Mouse (Mus musculus) E14TG2a.4 (cell line): ENCODE measurements around the gene Klf7.

Experiments used
- CTCF ChIP-seq: conservative IDR thresholded peaks from 2 replicates; pipeline ENCODE4 v1.5.1; 2014; ENCODE audit warnings: low read length
- NANOG ChIP-seq: IDR thresholded peaks from 2 replicates; pipeline ENCODE4 v1.6.1; 2014; ENCODE audit warnings: borderline replicate concordance, low read length, mixed read lengths
- POU5F1 ChIP-seq: IDR thresholded peaks from 2 replicates; pipeline ENCODE4 v1.6.1; 2014; ENCODE audit warnings: low read length, borderline replicate concordance

GRCm38 (mm10) chr1:63994248-63995136, 127.6 kb downstream of the Klf7 start:
- TF ChIP-seq CTCF (no peak), POU5F1 (no peak), NANOG (no peak)
